In the genomic region with DNA sequence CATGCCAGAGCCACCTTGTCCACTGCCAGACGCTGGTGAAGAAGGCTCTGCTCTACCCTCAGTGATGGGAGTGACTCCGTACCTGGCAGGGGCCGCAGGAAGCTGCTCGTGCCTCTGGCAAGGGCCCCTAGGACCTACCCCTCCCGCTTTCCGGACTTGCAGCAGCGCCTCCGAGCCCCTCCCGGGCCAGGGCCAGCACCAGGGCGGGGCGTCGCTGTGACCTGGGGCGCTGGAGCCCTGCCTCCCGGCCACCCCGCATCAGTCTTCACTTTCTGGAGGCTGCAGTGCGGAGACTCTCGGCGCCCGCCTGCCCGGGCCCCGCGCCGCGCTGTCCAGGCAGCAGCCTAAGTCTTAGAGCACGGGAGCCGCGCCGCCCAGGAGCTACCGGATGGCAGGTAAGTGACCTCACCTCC, we compare ENCODE assay signal across 7 mouse cellular contexts. TPM values are rescaled to one million over a fixed set of nuclear protein-coding genes. Genes with fewer than 3 reads are reported as not detected.
DNase-seq lines count a peak whose midpoint lies in the region; ATAC-seq and TF ChIP-seq lines count a peak whose summit lies in the region.

No protein-coding gene starts in this region.

- no peak for ATAC-seq in forebrain, postnatal 0 days
- ATAC-seq in liver, embryonic 15.5 days (ENCODE audit: insufficient read depth), result no peak
- no peak for ATAC-seq in erythroblast, adult 5-6 weeks (replicated peaks; ENCODE audit: low FRiP score, poor library complexity, severe bottlenecking)

- H3K4me3 ChIP-seq in testis, adult 2 months (ENCODE audit: control insufficient read depth, low read depth, low read length), result peak overlapping the region; percentile 30
- H3K4me3 ChIP-seq in forebrain, postnatal 0 days (ENCODE audit: low read depth, low read length), result 0 out of 2 replicates have a peak overlapping the region, but pooled peaks have one; percentile 1
- H3K4me3 ChIP-seq in liver, embryonic 15.5 days (replicated peaks), result peak overlapping the region; percentile 33

- no peak for DNase-seq in testis, postnatal 10 days (ENCODE audit: low spot score)
- no peak for DNase-seq in forebrain, postnatal 0 days
- no peak for DNase-seq in cerebellum, adult 9-10 months
- no peak for DNase-seq in layer of hippocampus, adult 8-10 months (ENCODE audit: low spot score in 2 of 2)

- H3K9me3 ChIP-seq in forebrain, postnatal 0 days (ENCODE audit: low read length), result no peaks in the 10 kb centered on the region
- H3K9me3 ChIP-seq in liver, embryonic 15.5 days (replicated peaks), result no peaks in the 10 kb centered on the region

- TF ChIP-seq POLR2A in testis, adult 2 months (IDR thresholded peaks at IDR 0.05; ENCODE audit: control insufficient read depth, low read depth, low read length), result no peak

- no peak overlapping the region for H3K27ac ChIP-seq in testis, adult 2 months (ENCODE audit: control insufficient read depth, insufficient read depth, low read depth, low read length)
- no peak overlapping the region for H3K27ac ChIP-seq in forebrain, postnatal 0 days (ENCODE audit: low read depth, low read length)
- H3K27ac ChIP-seq in liver, embryonic 15.5 days (replicated peaks), result no peak overlapping the region

- peaks cover 8% of the 10 kb centered on the region for H3K4me1 ChIP-seq in testis, adult 2 months (ENCODE audit: control insufficient read depth, insufficient read depth, low read length)
- H3K4me1 ChIP-seq in forebrain, postnatal 0 days (ENCODE audit: insufficient read depth), result no peaks in the 10 kb centered on the region
- H3K4me1 ChIP-seq in liver, embryonic 15.5 days (replicated peaks), result no peaks in the 10 kb centered on the region; the same call in 1 of the 2 replicates

- 7% methylated on average over 29 of the region's 29 CpGs for WGBS in forebrain, postnatal 0 days
- 8% methylated on average over 29 of the region's 29 CpGs for WGBS in liver, embryonic 15.5 days (ENCODE audit: insufficient replicate concordance)

- TF ChIP-seq CTCF in testis, adult 2 months (IDR thresholded peaks at IDR 0.05; ENCODE audit: control insufficient read depth, insufficient read depth, insufficient replicate concordance, low read depth, low read length), result no peak
- no peak for TF ChIP-seq CTCF in forebrain, postnatal 0 days (IDR thresholded peaks at IDR 0.05; ENCODE audit: low read depth)

- peaks cover 3% of the 10 kb centered on the region for H3K27me3 ChIP-seq in testis, adult 2 months (ENCODE audit: control insufficient read depth, insufficient read depth, low read length)
- peaks cover 7% of the 10 kb centered on the region; the same call in 1 of the 2 replicates for H3K27me3 ChIP-seq in forebrain, postnatal 0 days (ENCODE audit: insufficient read depth, low read length)
- H3K27me3 ChIP-seq in liver, embryonic 15.5 days, result peaks cover 28% of the 10 kb centered on the region

- H3K36me3 ChIP-seq in testis, adult 2 months (ENCODE audit: control insufficient read depth, insufficient read depth, low read length), result no peaks in the 10 kb centered on the region
- H3K36me3 ChIP-seq in forebrain, postnatal 0 days (ENCODE audit: insufficient read depth), result no peaks in the 10 kb centered on the region
- no peaks in the 10 kb centered on the region for H3K36me3 ChIP-seq in liver, embryonic 15.5 days (replicated peaks)

- peak overlapping the region; percentile 32 for H3K4me2 ChIP-seq in forebrain, postnatal 0 days (ENCODE audit: low read depth)
- H3K4me2 ChIP-seq in liver, embryonic 15.5 days, result peak overlapping the region; percentile 55

- H3K9ac ChIP-seq in forebrain, postnatal 0 days, result no peak overlapping the region
- H3K9ac ChIP-seq in liver, embryonic 15.5 days, result no peak overlapping the region

RNA-seq across cellular contexts. Expression of a gene that starts 0.4 kb away (rescaled TPM):
- 0.58 and 0.72 TPM in 2 replicates for polyA plus RNA-seq in testis, adult 2 months (2012; rRNA removed)
- 1.0 and 1.5 TPM in 2 replicates for total RNA-seq in forebrain, postnatal 0 days (2014; rRNA removed)
- 0.35 and 0.65 TPM in 2 replicates for polyA plus RNA-seq in forebrain, postnatal 0 days (2015; fragmentation: Nextera tagmentation; extraction: Ambion mirVana)
- polyA plus RNA-seq in liver, embryonic 15.5 days (2015; fragmentation: Nextera tagmentation; extraction: Ambion mirVana), result 0.43 and 0.44 TPM in 2 replicates
- total RNA-seq in erythroblast, adult 5-6 weeks (2015; ENCODE audit: low replicate concordance), result not detected in 2 replicates
- total RNA-seq in erythroblast, adult 5-6 weeks (2017; ENCODE audit: low replicate concordance), result not detected in 2 replicates
- total RNA-seq in layer of hippocampus, adult 8-10 months (2022), result under 1 TPM; 0.43 to 1.00 (median 0.59) TPM

RNA-seq across cellular contexts. Expression of a gene that starts 18.3 kb away (rescaled TPM):
- polyA plus RNA-seq in testis, adult 2 months (2012; rRNA removed), result 0.08 and 0.26 TPM in 2 replicates
- 23.3 and 26.0 TPM in 2 replicates for total RNA-seq in forebrain, postnatal 0 days (2014; rRNA removed)
- 6.9 and 8.0 TPM in 2 replicates for polyA plus RNA-seq in forebrain, postnatal 0 days (2015; fragmentation: Nextera tagmentation; extraction: Ambion mirVana)
- 0.05 and 0.08 TPM in 2 replicates for polyA plus RNA-seq in liver, embryonic 15.5 days (2015; fragmentation: Nextera tagmentation; extraction: Ambion mirVana)
- not detected in 2 replicates for total RNA-seq in erythroblast, adult 5-6 weeks (2015; ENCODE audit: low replicate concordance)
- total RNA-seq in erythroblast, adult 5-6 weeks (2017; ENCODE audit: low replicate concordance), result not detected in 2 replicates
- 1 to 10 TPM; 1.2 to 3.0 (median 2.2) TPM for total RNA-seq in layer of hippocampus, adult 8-10 months (2022)
